ENCODE assay signal across 24 mouse cellular contexts in the genomic region with DNA sequence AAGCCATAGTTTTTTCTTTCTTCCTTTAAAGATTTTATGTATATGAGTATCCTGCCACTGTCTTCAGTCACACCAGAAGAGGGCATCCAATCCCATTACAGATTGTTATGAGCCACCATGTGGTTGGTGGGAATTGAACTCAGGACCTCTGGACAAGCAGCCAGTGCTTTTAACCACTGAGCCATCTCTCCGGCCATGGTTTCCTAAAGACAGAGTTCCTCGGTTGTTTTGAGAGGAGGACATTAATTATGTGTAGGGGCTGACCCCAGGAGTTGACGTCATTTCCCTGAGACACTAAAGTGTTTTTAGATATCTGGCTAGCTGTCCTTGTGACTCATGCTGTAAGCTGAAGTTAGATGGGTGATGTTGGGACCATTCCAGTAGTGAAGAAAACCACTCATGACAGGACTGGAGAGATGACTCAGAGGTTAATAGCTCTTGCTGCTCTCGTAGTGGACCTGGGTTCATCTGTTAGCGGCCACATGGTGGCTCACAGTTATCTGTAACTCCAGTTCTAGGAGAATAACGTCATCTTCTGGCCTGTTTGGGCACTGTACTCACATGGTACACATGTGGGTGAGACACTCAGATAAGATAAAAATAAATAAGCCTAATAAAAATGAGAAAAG. TPM values are rescaled to one million over a fixed set of nuclear protein-coding genes. Genes with fewer than 3 reads are reported as not detected.
DNase-seq lines count a peak whose midpoint lies in the region; ATAC-seq and TF ChIP-seq lines count a peak whose summit lies in the region.
"Had no signal": no experiment of that assay in that cellular context is flagged by ENCODE, and none has a peak within 500 bp of the region (broad histone marks: within the 10 kb centered on the region; RNA-seq: fewer than 3 reads in every experiment).

No protein-coding gene starts in this region.

- in situ Hi-C loops in Patski (cut with MboI; ENCODE audit: low pct_unique_long_range_greater_than_20kb): no loop called here

- no peak overlapping the region for H3K9ac ChIP-seq in midbrain, embryonic 11.5 days (ENCODE audit: low read length)
- H3K9ac ChIP-seq: embryonic facial prominence, embryonic 15.5 days; lung, embryonic 14.5 days had no signal

- H3K4me1 ChIP-seq in heart, embryonic 10.5 days: no peaks in the 10 kb centered on the region
- H3K4me1 ChIP-seq in midbrain, embryonic 11.5 days (ENCODE audit: control insufficient read depth, insufficient read depth, low read length): peaks cover 4% of the 10 kb centered on the region; the same call in 1 of the 2 replicates
- H3K4me1 ChIP-seq: embryonic facial prominence, embryonic 15.5 days; hindbrain, embryonic 10.5 days had no signal

- H3K9me3 ChIP-seq in heart, embryonic 10.5 days: no peaks in the 10 kb centered on the region
- H3K9me3 ChIP-seq in midbrain, embryonic 11.5 days (ENCODE audit: control insufficient read depth, low read length): no peaks in the 10 kb centered on the region
- H3K9me3 ChIP-seq: embryonic facial prominence, embryonic 15.5 days; hindbrain, embryonic 10.5 days; limb, embryonic 10.5 days; midbrain, embryonic 10.5 days had no signal

- CTCF ChIA-PET in Patski (lab: Charles Lee): interaction anchor here (0.7 to 1.2 kb wide), 3 partner anchors 9 to 12 kb away, joined by 3 to 5 read pairs (median 4); no protein-coding TSS in a partner anchor

- no peaks in the 10 kb centered on the region for H3K36me3 ChIP-seq in heart, embryonic 10.5 days
- no peaks in the 10 kb centered on the region for H3K36me3 ChIP-seq in midbrain, embryonic 11.5 days (ENCODE audit: control insufficient read depth, insufficient read depth, low read length)
- H3K36me3 ChIP-seq: embryonic facial prominence, embryonic 15.5 days; hindbrain, embryonic 10.5 days; limb, embryonic 10.5 days; midbrain, embryonic 10.5 days had no signal

- peak; percentile 54 for DNase-seq in heart, embryonic 10.5 days (ENCODE audit: low spot score)
- DNase-seq in heart, postnatal 36 days: no peak
- peak; percentile 77 for DNase-seq in 416B (ENCODE audit: low read depth)
- DNase-seq in Patski (ENCODE audit: low read depth, low spot score): peak; percentile 68
- peak; percentile 53 to 63 for DNase-seq in adrenal gland, postnatal 36 days
- DNase-seq in cerebellum, postnatal 14 days: no peak
- no peak for DNase-seq in right cerebral cortex, postnatal 36 days (ENCODE audit: low spot score in 2 of 2)
- DNase-seq in midbrain, embryonic 11.5 days (ENCODE audit: low spot score, missing footprints): no peak
- DNase-seq: cerebellum, postnatal 25 days; gastrocnemius, adult 2 months; kidney, adult 8-10 months; layer of hippocampus, adult 9-11 months; lung, embryonic 14.5 days; lung, postnatal 4 days; right cerebral cortex, postnatal 4 days; thymus, adult 2 months had no signal

- H3K4me2 ChIP-seq in midbrain, embryonic 11.5 days: no peak overlapping the region
- H3K4me2 ChIP-seq: embryonic facial prominence, embryonic 15.5 days; lung, embryonic 14.5 days had no signal

- POLR2A ChIA-PET in Patski (lab: Charles Lee): interaction anchor here (0.6 kb wide), 1 partner anchor 27 kb away, joined by 3 read pairs; no protein-coding TSS in a partner anchor

- intact Hi-C loops in heart, postnatal 36 days (cut with DNase I): no loop called here

- 69% methylated on average over 6 of the region's 6 CpGs for WGBS in heart, embryonic 10.5 days
- 86% methylated on average over 6 of the region's 6 CpGs for WGBS in midbrain, embryonic 11.5 days

- no peaks in the 10 kb centered on the region for H3K27me3 ChIP-seq in heart, embryonic 10.5 days (ENCODE audit: insufficient read depth, poor library complexity, severe bottlenecking)
- no peaks in the 10 kb centered on the region for H3K27me3 ChIP-seq in Patski
- H3K27me3 ChIP-seq in midbrain, embryonic 11.5 days (ENCODE audit: control insufficient read depth, insufficient read depth, low read length): no peaks in the 10 kb centered on the region
- H3K27me3 ChIP-seq: embryonic facial prominence, embryonic 15.5 days had no signal

- no peak overlapping the region for H3K4me3 ChIP-seq in heart, embryonic 10.5 days
- H3K4me3 ChIP-seq in midbrain, embryonic 11.5 days (ENCODE audit: low read depth, low read length): no peak overlapping the region
- H3K4me3 ChIP-seq: embryonic facial prominence, embryonic 15.5 days; gastrocnemius, adult 2 months; hindbrain, embryonic 10.5 days; left cerebral cortex, adult 2 months; limb, embryonic 10.5 days; midbrain, embryonic 10.5 days had no signal

- ATAC-seq in Patski: peak; percentile 65
- ATAC-seq in midbrain, embryonic 11.5 days (ENCODE audit: low FRiP score): no peak

- TF ChIP-seq CTCF in Patski (IDR thresholded peaks at IDR 0.05): no peak

- H3K27ac ChIP-seq in heart, embryonic 10.5 days: no peak overlapping the region
- H3K27ac ChIP-seq in midbrain, embryonic 11.5 days (ENCODE audit: low read depth, low read length): no peak overlapping the region
- H3K27ac ChIP-seq: embryonic facial prominence, embryonic 15.5 days; gastrocnemius, adult 2 months; hindbrain, embryonic 10.5 days; left cerebral cortex, adult 2 months; limb, embryonic 10.5 days; midbrain, embryonic 10.5 days had no signal

RNA-seq across cellular contexts. Expression of gene Smarcal1, which starts 18.6 kb away (rescaled TPM):
- 19.5 and 20.9 TPM in 2 replicates for polyA plus RNA-seq in heart, embryonic 10.5 days (2016; fragmentation: Nextera tagmentation; extraction: Ambion mirVana)
- 10 to 100 TPM; 24.2 to 26.8 TPM for total RNA-seq in heart, postnatal 36 days (2021)
- polyA plus RNA-seq in Patski (2021): 33.6 TPM
- total RNA-seq in adrenal gland, postnatal 36 days (2021): 10 to 100 TPM; 44.8 to 47.0 TPM
- 30.9 and 33.4 TPM in 2 replicates for polyA plus RNA-seq in midbrain, embryonic 11.5 days (2014; fragmentation: Nextera tagmentation; extraction: Ambion mirVana)

RNA-seq across cellular contexts. Expression of gene March4, which starts 27.7 kb away (rescaled TPM):
- polyA plus RNA-seq in heart, embryonic 10.5 days (2016; fragmentation: Nextera tagmentation; extraction: Ambion mirVana): not detected in 2 replicates
- not detected for total RNA-seq in heart, postnatal 36 days (2021)
- polyA plus RNA-seq in Patski (2021): 0.37 TPM
- total RNA-seq in adrenal gland, postnatal 36 days (2021): under 1 TPM; 0.30 to 0.56 TPM
- polyA plus RNA-seq in midbrain, embryonic 11.5 days (2014; fragmentation: Nextera tagmentation; extraction: Ambion mirVana): 0.79 and 0.92 TPM in 2 replicates
- total RNA-seq: heart, adult 8-10 months; liver, adult 2 months had no signal
- polyA plus RNA-seq: heart, embryonic 16.5 days; limb, embryonic 10.5 days; liver, adult 2 months; lung, embryonic 14.5 days; thymus, adult 2 months had no signal

Comparison
In these comparisons a context has a peak if more than half of its experiments do, and no peak if none do; other contexts are left out.
1. DNase-seq: peak in heart, embryonic 10.5 days (single experiment), 416B (single experiment), Patski (single experiment) and adrenal gland, postnatal 36 days (2 of 2); none in heart, postnatal 36 days (0 of 2), cerebellum, postnatal 14 days (0 of 2), right cerebral cortex, postnatal 36 days (0 of 2) and midbrain, embryonic 11.5 days (single experiment).